Mouse (Mus musculus) embryo, embryonic 11 days (tissue): ENCODE measurements at regions not wholly inside any gene's neighbourhood (a gene's known extent, or its start where the extent isn't known, plus 50 kb on each side); places are given as distances from the start of the nearest gene placed in this dataset.
A peak's percentile ranks its signal among the peaks of the same experiment; 100 is the strongest.

Source experiments
- DNase-seq: peaks from one replicate; pipeline ENCODE4 v3.0.0-alpha.2; 2015

GRCm38 (mm10) chr15:6044511-6045256, 254.9 kb upstream of the Dab2 start:
- peak; percentile 10 for DNase-seq

DNA sequence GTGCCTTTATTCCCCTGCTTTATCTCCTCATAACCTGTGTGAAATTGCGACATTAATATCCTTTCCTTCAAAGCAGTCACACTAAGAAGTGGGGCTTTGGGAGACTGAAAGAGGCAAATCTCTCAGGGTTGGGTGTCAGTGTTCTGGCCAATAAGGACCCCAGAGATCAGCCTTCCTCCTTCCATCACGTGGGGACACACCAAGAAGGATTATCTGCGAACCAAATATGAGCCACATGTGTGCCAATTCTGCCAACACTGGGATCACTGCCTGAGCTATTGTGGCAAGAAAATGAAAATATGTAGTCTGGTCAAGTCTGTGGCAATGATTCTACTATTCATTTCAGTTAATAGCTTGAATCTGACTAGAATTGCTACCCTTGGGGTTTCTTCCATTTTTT, 243.9 kb upstream of the Dab2 start:
- no peak for DNase-seq

DNA sequence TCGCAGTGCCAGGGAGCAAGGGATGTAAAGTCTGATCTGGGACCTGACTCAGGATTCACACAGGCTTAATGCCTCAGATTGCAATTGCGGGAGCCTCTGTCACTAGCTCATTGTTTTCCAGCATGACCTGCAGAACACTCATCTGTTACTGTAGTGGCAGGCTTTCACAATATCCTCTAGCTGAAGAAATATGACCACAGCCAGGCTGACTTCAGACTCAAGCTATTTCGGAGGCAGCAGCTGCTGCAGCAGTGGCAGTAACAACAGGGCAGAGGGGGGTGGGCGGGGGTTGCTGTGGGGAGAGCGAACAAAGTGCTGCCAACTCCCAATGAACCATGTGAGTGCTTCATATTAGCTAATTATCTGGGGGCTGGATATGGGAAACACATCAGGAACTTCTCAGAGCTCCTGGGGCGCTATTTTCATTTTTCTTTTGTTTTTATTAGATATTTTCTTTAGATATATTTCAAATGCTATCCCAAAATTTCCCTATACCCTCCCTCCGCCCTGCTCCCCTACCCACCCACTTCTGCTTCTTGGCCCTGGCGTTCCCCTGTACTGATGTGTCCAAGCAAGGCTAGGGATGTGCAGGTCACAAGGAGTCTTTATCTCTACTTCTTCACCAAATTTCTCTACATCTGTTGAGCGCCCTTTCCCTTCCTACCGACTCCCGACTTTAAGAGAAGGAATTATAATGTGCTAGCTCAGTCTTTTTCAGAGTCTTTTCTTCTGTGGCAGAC, 242.5 kb upstream of the Dab2 start:
- DNase-seq: peak; percentile 13

DNA sequence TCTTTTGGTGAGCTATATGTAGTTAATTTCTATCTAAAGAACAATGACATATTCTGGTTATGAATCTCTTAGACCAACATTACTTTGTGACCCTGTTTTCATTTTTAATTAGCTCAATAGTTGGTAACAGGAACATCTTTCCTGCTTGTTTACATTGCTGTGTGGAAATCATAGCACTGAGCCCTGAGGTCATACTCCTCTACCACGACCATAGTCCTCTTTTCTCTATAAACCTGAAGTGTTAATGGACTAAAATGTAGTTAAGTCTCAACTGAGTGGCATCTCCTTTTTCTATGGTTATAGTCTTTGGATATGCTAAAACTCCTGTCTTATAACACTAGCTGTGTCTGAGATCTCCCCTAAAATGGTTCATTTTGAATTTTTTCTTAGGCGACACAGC, 240.2 kb upstream of the Dab2 start:
- no peak for DNase-seq

- DNase-seq: no peak
These were observed 239.8 kb upstream of the Dab2 start for GRCm38 (mm10) chr15:6059790-6060189.

- no peak for DNase-seq
These were observed 238.9 kb upstream of the Dab2 start for GRCm38 (mm10) chr15:6060649-6061048.

DNA sequence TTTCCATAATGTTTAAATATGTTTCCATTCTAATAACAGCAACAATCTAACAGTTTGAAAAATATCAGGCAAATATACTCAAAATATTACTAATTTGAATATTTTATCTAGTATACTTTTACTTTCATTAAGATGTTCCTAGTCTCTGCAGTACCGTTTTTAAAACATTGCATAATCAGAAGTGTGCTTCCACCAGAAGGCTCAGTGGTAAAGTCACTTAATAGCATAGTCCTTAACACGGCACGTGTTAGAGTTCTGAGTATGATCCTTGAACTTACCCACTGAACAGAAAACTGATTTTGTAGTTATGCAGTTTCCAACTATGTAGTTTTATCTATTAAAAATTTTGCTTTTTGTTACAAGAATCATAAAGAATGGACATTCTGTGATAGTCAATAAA, 234.5 kb upstream of the Dab2 start:
- no peak for DNase-seq

- DNase-seq: no peak
These were observed 232.2 kb upstream of the Dab2 start for GRCm38 (mm10) chr15:6067380-6067779.

GRCm38 (mm10) chr15:6068371-6068770, 231.2 kb upstream of the Dab2 start:
- DNase-seq: no peak

DNA sequence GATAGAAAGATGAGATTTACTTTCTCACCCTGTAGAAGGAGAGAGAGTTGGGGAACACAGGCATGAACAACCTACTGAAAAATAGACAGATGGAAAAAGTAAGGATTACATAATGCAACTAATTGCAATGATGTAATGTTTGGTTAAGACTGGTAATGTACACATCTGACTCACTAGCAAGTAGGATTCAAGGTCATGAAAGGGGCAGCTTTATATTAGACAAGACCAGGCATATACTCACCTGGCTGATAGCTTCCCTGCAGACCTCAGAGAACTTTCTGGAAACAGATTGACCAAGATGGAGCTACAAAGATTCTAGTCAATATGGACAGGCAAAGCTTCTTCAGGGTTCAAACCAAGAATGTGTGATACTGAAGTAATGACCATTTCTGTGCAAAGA, 227.7 kb upstream of the Dab2 start:
- DNase-seq: no peak

GRCm38 (mm10) chr15:6072920-6073319, 226.7 kb upstream of the Dab2 start:
- no peak for DNase-seq

- peak; percentile 62 for DNase-seq
These were observed 218.6 kb upstream of the Dab2 start for GRCm38 (mm10) chr15:6080714-6081635.

DNA sequence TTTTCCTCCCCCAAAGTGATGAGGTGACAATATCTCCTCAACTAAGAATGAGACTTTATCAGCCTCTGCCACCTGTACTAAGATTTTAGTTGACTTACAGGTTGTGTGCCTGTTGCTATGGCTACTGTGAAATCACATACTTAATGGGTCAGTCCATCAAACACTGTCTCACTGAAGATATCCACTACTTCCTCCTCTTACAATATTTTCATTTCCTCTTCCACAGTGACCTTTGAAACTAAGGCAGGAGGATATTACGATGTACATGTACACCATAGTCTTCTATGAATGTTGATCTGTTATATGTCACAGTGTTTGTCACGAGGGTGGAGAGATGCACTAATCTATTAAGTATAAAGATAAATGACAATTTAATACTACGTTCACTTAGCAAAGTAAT, 212.4 kb upstream of the Dab2 start:
- no peak for DNase-seq

DNA sequence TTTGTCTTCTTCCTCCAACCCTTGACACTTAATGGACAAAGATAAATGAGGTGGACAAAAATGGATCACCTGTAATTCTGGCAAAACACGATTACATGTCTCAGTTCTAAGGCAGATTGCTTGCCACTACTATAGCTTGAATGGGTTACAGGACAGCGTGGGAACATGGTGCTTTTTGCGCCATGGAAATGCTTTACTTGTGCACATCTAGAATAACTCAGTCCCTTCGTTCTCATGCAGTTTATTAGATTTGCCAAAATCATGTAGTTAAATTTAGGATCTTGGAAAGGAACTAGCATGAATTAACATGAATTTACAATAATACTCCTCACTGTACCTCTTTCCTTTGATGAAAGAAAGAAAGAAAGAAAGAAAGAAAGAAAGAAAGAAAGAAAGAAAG, 211.1 kb upstream of the Dab2 start:
- no peak for DNase-seq

DNA sequence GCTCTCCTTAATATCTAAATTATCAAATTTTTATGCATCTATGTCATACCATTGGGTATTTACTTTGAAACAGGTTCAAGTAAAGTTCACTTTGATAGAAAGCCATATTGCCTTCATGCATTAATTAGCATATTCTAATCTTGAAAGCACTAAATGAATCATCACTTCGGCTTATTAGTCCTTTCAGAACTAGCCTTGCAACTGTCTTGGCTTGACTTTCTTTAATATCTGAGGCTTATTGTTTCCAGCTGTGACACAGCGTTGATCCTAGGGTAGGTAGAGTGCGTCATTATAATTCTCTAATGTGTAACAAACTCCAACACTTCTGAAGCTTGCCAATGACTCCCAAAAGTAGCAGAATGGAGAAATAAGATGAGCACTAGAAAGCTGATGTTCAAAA, 169.9 kb upstream of the Dab2 start:
- no peak for DNase-seq

DNA sequence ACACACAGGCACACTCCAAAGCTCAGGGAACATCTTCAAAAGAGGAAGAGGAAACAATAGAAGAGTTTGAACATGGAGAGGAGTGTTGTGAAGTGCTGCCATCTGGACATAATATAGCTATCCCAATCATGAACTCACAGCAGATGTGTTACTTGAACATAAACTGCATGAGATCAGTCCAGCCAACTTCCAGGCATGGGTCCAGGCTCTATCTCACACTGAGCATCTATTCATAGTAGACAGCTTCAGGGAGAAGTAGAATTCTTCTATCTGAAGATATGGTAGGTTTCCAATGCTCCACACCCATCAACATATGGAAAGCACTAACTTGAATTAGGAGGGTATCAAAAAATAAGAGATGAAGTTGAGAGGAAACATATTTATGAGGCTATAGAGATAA, 167.4 kb upstream of the Dab2 start:
- no peak for DNase-seq

DNA sequence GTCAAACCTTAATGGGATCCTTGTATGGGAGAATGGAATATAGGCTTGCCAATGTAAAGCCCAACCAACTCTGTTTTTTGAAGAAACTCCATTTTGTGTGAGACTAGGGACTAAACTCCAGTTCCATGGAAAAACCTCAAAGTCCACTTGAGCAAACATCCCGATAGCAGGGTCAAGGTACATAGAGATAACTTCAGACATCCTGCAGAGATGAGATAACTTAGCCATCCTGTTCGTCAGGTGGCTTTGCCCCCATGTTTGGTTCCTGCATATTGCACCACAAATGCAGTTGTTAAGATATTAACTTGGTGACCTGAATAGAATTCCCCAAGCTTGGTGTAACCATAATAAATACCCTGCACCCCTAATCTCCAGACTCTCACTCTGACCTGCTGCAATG, 154.5 kb upstream of the Dab2 start:
- no peak for DNase-seq

- DNase-seq: peak; percentile 14
These were observed 144.9 kb upstream of the Dab2 start for GRCm38 (mm10) chr15:6154706-6155105.

GRCm38 (mm10) chr15:6180261-6180660, 119.3 kb upstream of the Dab2 start:
- no peak for DNase-seq

GRCm38 (mm10) chr15:6183627-6184026, 116.0 kb upstream of the Dab2 start:
- no peak for DNase-seq

GRCm38 (mm10) chr15:6191845-6192244, 107.7 kb upstream of the Dab2 start:
- DNase-seq: no peak

GRCm38 (mm10) chr15:6207239-6207638, 92.3 kb upstream of the Dab2 start:
- DNase-seq: no peak

GRCm38 (mm10) chr15:6209301-6209700, 90.3 kb upstream of the Dab2 start:
- DNase-seq: peak; percentile 41

DNA sequence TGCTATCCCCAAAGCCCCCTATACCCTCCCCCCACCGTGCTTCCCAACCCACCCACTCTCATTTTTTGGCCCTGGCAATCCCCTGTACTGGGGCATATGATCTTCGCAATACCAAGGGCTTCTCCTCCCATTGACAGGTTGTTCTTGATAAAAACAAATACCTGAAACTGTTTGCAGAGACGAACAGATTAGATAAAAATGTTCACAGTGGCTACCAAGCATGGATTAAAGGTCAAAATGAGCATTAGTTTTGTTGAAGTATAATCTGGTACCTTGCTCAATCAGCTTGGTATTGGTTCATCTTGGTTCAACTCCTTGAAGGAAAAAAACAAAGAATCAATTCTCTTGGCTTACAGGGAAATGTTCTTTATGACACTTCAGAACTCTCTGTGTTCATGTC, 81.5 kb upstream of the Dab2 start:
- no peak for DNase-seq
